Mouse (Mus musculus) c-Kit-positive CD71-negative TER-119-negative erythroid progenitor cells, embryonic 14.5 days (primary cell): ENCODE results near the gene Orc2.

Experiments
- DNase-seq: peaks from one replicate; pipeline ENCODE4 v3.0.0-alpha.2; 2013; ENCODE audit warnings: low read depth

The Orc2 gene

DNA sequence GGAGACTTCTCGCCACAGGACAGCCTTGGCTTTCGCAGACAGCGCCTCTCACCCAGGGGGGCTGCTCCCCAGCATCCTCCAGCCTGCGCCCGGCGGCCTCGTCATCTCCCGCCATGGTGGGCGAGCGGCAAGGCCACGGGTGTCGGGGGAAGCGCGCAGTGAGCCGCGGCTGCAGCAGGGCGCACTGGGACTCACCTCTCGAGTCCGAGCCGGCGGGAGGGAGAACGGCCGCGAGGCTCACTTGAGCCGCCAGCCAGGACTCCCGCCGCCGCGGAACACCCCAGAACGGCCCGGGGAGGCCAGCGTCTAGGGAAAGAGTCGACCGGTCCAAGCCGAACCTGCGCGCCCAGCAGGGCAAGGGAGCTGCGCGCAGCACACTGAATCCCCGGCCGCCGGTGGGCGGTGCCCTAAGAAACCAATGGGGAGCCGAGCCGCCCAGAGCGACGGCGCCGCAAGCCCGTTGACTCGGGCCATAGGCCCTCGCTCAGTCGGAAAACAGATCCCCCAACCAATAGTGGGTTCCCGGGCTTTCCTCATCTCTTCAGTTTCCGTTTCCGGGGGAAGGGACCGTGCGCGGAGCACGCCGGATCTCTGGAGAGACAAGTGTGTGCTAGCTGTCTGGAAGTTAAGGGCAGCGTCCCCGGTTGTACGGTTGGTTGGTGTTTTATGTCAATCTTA is at the start of gene Orc2:
TSS of gene Orc2 (minus strand) at position 533 of the 678 bp plus-strand sequence.
- peak; percentile 78 for DNase-seq

DNA sequence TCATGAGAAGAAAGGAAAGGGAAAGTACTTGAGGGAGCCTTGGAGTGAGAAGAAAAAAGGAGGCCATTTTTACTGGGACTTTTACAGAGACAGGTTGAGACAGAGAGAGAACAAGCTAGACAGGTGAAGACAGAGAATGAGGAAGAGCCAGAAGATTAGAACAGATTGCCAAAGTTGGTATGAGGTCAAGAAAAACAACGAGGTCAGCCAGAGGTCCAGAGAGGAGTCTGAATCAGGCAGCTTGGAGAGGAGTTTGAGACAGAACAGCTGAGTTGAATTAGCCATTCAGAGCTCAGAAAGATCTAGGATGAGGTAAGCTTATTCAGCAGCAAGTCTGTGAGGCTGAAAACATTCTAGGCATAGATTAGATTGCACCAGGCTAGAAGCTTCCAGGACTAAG is 36.5 kb upstream of the Orc2 start:
- DNase-seq = no peak

DNA sequence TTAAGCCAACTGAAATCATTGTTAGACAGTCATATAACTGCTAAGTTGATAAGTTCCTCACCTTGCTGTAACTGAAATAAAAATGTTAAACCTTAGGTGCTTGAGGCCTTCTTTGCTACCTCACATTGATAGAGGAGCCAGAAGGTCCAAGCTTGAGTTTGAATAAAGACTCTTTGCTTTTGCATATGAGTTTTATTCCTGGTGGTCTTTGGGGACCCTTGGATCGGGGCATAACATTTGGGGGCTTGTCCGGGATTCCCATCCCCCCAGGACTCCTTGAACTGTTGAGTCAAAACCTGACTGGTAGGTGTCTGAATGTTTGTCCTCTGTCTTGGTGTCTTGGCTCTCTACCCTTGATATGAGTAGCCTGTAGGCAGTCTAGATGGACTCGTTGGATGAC is 2.3 kb upstream of the Orc2 start:
- DNase-seq = no peak

DNA sequence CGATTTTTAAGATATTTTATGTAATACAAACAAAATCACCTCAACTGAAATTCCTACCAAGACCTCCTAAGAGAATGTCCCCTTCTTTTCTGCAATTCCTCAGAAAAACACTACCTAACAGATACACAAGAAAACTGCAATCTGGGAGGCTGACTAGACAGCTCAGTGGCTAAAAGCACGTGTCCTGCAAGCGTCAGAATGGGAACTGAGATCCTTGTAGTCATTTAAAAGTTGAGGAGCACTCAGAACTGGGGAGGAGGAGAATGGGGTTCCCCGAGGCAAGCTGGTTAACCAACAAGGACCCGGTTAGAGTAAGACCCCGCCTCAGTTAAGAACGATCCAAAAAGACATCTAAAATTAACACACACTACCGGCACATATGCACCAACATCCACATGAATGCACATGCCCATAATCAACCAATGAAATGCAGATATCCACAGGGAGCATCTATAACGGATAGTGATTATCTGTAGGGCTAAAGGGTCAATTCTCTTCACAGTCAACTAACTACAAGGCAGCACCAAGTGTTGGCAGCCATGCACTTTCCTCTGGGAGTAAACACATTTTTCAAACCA is 1.0 kb downstream of the Orc2 start:
- no peak for DNase-seq

DNA sequence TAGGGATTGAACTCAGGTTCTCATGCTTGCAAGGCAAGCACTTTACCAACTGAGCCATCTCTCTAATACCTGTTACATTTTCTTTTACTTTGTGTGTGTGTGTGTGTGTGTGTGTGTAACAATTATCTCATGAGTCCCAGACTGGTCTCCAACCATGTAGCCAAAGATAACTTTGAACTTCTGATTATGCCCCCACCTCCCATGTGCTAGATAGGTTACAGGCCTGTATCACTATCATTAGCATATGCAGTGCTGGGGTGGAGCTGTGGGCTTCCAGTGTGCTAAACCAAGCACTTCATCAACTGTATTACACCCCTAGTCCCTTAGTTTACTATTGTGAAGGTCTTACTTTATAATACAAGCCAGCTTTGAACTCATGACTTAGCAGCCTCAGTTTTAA is 1.8 kb downstream of the Orc2 start:
- DNase-seq = no peak

DNA sequence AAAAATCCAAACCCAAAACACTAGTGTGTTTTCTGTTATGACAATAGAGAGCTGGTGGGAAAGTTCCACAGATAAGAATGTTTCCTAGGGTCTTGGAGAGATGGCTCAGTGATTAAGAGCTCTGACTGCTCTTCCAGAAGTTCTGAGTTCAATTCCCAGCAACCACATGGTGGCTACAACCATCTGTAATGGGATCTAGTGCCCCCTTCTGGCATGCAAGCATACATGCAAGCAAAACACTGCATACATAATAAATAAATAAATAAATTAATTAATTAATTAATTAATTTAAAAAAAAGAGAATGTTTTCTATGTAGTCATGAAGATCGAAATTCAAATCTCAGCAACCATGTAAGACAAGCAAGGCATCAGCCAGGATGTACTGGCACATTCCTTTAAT is 6.2 kb downstream of the Orc2 start:
- no peak for DNase-seq

DNA sequence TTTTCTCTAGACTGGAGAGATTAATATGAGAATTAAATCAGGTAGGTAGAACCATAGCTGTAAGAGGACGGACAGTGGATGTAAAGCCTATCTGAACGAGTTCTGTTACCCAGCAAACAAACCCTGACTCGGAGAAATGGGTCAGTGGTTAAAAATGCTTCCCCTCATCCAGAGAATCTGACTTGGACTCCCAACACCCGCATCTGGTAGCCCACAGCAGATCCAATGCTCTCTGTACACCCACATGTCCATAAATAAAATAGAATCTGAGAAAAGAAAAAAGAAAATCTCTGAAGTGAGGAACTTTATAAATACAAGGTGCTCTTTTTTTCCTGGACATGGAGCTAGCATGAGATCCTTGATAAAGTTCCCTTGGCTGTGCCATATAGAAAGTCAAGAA is 7.2 kb downstream of the Orc2 start:
- no peak for DNase-seq

DNA sequence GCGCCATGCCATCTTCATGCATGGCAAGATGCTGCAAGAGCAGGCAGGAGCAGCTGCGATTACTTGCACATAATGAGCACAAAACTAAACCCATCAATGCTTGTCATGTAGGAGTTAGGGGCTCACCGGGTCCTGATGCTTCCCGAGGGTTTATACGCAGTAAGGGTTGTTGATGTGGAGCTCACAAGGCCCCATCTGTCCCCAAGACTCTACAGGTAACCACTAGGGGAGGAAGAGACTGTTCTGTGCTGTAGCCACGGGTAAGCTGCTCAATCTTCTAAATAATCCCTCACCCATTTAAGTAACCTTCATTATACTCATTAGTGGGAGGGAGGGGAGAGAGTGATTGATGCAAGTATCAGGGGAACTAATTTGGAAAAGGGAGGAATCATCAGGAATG is 9.3 kb downstream of the Orc2 start:
- DNase-seq = no peak

DNA sequence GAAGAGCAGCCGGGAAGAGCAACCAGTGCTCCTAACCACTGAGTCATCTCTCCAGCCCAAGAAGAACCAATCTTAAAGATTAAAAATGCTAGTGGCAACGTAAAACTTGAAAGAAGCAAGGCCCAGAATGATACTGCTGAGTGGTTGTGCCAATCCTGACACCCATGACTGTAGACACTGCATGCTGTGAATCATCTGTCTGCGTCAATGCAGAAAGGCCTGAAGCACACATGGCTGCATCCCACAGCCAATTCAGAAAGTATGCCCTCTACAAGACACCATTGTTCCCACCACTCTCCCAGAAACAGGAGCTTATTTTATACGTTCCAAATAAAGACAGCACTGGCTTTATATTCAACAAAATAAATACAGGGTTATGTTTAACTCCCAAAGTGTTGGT is 22.3 kb downstream of the Orc2 start:
- DNase-seq = no peak

DNA sequence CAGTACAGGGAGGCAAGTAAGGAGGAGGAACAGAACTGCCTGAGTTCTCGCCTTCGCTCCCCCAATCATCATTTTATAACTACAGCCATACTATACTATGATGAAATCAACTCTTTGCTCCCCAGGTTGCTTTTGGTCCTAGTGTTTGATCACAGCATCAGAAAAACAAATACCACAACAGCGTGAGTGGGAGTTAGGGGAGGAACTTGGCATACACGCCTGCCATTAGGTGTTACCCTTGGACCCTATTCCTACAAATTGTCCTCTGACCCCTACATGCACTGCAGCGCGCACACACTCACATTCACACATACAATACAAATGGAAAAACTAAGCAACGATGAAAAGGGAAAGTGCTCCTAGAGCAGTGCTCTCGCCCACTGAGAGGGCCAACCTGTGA is 29.2 kb downstream of the Orc2 start:
- DNase-seq = no peak

DNA sequence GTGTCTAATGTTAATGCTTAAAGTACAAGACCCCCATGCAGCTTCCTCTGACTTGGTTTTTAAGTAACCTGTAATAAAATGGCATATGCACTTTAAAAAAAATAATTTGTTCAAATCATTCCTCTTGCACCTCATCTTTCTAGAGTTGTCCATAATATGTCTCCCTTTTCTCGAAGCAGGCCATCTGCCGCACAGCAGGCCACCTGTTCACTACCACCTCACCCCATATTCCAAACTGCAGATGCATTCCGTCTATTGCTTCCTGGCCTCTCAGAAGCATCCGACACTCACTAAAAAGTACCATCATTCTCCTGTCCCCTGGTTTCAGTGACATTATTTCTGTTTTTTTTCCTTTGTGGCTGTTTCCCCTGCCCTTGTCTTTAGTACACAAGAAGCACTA is 39.3 kb downstream of the Orc2 start:
- no peak for DNase-seq

DNA sequence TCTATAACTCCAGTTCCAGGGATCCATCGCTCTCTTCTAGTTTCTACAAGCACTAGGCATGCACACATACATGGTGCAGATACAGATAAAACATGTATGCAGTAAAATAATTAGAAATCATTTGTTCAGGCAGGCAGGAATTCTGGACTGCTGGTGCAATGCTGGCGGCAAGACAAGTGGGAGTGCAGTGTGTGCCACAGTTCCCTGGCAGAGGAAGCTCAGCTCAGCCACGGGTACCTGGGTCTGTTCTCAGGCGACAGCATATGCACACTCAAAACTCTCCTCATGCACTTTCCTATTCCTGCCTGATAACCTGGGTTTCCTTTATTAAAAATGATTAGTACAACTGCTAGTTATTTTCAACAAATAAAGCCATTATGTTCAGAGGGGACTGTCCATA is 39.9 kb downstream of the Orc2 start:
- no peak for DNase-seq

DNA sequence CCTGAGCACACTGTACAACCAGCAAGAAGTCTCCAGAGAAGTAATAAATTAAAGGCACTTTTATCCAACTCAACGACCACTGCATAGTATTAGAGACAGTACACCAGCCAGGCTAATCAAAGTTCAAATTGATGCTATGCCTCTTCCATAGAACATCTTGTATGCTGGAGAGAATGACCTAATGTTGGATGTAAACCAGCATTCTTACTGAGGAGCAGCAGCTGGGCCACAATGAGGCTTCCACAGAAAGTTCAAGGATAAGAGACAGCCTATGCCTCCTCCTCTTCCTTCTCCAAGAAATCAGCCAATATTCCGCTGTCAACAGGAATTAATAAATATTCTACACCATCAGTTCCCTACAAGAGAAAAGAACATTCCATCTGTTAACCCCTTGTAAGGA is 41.0 kb downstream of the Orc2 start:
- DNase-seq = no peak

DNA sequence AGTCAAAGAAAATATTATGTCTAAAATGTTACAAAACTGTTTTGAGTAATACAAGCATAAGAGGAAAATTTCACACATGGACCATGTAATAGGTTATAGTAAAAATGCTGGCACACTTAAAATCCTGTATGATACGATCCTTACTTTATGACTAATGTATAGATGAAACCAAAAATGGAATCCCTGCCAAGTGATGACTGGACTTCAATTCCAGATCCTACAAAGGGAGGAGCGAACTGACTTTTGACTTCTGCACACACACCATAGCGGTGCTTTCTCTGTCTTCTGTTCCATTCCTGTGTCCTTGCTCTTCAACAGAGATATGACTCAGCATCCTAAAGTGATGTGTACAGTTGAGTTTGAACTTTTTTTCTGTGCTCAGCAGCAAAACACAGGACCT is 44.3 kb downstream of the Orc2 start:
- no peak for DNase-seq

DNA sequence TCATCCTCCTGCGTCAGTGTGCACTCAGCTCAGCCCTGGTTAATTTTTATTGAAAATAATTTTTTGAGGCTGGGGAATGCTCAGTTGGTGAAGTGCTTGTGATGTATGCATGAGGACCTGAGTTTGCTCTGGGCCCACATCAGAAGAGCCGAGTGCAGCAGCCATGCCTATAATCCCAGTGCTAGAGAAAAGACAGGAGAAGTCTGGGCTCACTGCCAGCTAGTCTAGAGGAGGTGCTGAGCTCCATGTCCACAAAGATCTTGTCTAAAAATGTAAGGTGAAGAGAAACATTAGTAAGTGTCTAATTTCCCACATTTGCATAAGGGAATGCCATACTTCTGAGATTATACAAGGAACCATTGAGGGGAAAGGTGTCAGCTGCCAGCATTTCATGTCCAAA is 46.0 kb downstream of the Orc2 start:
- DNase-seq = no peak

DNA sequence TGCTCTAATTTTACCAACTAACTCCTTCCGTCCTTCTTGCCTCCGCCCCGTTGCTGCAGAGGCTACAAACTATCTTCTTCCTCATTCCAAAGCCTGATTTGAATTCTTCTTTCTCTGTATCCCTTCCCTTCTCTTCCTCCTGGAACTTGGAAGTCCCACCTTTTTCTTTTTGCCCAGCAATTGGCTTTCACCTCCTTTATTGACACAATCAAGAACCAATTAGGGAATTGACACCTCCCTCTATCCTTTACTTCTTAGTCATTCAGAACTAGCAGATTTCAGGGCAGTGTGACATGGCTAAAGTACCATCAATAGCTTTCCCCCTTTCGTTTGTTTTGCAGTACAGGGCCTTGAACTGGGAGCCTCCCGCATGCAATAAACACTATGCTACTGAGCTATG is 46.7 kb downstream of the Orc2 start:
- DNase-seq = no peak

DNA sequence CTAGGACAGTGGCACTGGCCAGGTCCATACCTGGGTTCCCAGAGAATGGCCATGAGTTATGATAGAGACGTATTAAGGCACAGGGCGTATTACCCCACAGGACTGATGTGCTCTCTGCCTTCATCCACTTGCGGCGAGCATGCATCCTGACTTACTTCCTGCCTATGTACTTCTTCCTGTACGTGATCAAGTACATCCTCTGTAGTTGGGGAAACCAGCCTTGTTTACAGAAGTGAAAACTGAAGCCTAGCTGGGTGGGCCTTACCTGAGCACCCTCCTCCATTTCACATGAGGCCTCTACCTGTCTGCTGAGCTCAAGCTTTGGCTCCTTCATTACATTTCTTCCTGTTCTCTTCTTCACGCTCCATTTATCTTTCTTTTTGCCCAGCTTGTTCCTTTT is 50.6 kb downstream of the Orc2 start:
- DNase-seq = no peak

DNA sequence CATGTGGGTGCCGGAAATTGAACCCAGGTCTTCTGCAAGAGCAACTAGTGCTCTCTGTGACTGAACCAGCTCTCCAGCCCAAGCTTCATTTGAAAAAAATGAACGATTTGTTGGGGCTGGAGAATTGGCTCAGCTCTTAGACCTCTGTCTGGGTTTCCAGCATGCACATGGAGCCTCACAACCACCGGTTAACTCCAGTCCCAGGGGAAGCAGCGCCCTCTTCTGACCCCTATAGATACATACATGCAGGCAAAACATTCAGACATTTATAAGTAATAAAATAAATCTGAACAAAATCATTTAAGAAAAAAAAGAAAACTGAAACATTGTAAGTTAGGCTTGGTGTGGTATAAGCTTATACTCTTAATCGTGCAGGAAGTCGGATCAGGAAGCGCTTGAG is 56.5 kb downstream of the Orc2 start:
- no peak for DNase-seq

DNA sequence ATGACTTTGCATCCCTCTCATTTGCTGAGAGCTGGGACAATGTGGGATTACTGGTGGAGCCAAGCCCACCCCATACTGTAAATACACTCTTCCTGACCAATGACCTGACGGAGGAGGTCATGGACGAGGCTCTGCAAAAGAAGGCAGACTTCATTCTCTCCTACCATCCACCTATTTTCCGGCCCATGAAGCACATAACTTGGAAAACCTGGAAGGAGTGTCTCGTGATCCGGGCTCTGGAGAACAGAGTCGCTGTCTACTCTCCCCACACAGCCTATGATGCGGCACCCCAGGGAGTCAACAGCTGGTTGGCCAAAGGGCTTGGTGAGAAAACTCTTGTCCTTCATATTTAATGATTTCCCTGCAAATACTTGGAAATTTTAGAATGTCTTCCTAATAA is 57.1 kb downstream of the Orc2 start:
- no peak for DNase-seq

DNA sequence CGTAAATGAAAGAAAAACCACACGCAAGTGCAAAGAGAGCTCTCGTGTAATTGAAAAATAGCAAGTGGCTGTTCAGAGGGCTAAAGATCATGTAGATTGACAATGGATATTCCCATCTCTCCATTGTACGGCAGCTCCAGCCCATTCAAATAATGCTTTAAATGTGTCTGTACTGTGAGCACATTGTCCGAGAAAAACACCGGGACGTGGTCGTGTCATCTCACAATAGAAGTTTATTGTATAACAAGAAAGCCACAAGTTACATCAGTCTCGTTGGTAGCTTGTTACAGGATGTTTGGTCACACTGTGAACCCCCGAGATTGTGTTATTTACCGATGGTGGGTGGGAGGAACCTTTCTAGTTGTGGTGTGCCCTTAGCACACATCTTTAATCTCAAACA is 59.0 kb downstream of the Orc2 start:
- DNase-seq = no peak

DNA sequence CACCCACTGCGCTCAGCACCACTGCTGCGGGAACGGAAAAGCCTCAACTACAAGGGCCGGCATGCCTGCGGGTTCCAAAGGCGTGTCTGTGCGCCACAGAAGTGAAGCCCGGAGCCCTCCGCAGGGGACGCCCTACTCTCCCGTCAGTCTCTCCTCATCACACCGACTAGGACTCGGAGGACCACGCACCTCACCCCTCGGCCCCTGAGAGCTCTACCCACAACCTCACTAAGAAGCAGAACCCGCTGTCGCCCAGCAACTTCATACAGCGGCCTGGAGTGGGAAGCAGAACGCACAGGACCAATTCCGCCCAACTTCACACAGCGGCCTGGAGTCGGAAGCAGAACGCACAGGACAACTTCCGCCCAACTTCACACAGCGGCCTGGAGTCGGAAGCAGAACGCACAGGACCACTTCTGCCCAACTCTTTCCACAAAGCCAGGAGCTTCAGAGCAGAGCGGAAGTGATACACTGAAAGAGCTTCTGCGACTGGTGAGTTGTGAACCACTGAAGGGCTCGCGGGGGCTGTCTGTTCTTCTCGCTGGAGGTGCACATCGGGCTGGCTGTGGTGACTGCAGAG is 59.7 kb downstream of the Orc2 start, which contains the start of the genes Nif3l1 and Ppil3:
TSS of gene Nif3l1 (plus strand) at position 9 of the 580 bp plus-strand sequence.
TSS of gene Ppil3 (minus strand) at position 344 of the 580 bp plus-strand sequence.
- DNase-seq = peak; percentile 77

DNA sequence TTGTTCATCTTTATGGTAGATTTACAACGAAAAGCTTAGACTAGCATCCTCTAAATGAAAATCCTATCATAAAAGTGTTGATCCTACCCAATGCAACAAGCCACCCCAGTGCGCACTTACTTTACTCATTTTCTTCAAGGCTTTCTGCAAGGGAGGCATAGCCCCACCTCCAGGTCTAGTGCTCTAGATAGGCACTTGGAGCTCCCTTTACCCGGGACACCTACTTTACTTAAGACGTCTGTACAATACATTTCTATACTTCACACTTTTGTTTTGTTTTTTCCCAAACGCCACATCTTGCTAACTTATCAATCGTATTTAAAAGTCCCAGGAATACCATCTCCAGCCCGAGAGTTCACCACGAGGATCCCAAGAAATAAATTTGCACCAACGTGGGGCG is 60.2 kb downstream of the Orc2 start:
- no peak for DNase-seq

DNA sequence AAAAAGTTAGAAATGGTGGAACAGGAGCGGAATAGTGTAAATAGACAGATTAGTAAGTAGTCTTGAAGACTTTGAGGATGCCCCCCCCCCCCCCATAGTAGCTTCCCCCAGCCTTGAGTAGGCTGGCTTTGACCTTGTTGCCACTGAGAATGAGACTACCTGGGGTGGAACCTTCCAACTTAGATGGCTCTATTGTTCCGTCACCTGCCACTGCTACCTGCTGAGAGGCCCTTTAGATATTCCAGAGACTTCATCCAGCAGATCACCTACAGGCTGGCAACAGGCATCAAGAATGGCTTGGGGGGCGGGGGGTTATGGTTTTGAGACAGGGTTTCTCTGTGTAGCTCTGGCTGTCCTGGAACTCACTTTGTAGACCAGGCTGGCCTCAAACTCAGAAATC is 80.4 kb downstream of the Orc2 start:
- no peak for DNase-seq
